Mouse (Mus musculus): ENCODE results near the gene 6820408C15Rik. TPM values are rescaled to one million over a fixed set of nuclear protein-coding genes. Genes with fewer than 3 reads are reported as not detected.

Gene 6820408C15Rik
- polyA plus RNA-seq, 1 experiment from 2014 or later: 0.76 TPM

GRCm38 (mm10) chr2:152436983-152437860 is 21.8 kb downstream of the 6820408C15Rik start:
- Histone ChIP-seq H3K4me2 (ENCODE audit: low read length) (peak overlapping the region; percentile 61), H3K4me3 (replicated peaks; ENCODE audit: low read depth, low read length) (0 out of 2 replicates have a peak overlapping the region, but pooled peaks have one; percentile 9), H3K9ac (ENCODE audit: low read depth, low read length) (peak overlapping the region; percentile 47; the same call in 1 of the 2 replicates), H3K27ac (no peak overlapping the region; the same call in 1 of the 2 replicates), H3K4me1 (replicated peaks; ENCODE audit: insufficient read depth, low read length) (peaks cover 7% of the 10 kb centered on the region; the same call in 1 of the 2 replicates), H3K36me3 (ENCODE audit: insufficient read depth, low read length) (no peaks in the 10 kb centered on the region), H3K9me3 (replicated peaks; ENCODE audit: low read length) (no peaks in the 10 kb centered on the region), H3K27me3 (ENCODE audit: insufficient read depth, low read length) (no peaks in the 10 kb centered on the region)
- WGBS: 4% methylated on average over 23 of the region's 23 CpGs
- peak; percentile 74 for ATAC-seq (replicated peaks; ENCODE audit: low FRiP score, low read depth)
- TF ChIP-seq CTCF (IDR thresholded peaks at IDR 0.05; ENCODE audit: low read depth): peak; percentile 98
- DNase-seq (ENCODE audit: low spot score): peak; percentile 93

- 74% methylated on average over 1 of the region's 1 CpGs for WGBS
- no peak overlapping the region for H3K27ac ChIP-seq
- ATAC-seq (replicated peaks; ENCODE audit: low FRiP score, low read depth) (no peak), DNase-seq (ENCODE audit: low spot score) (peak; percentile 16)
- H3K36me3 ChIP-seq (ENCODE audit: insufficient read depth, low read length): no peaks in the 10 kb centered on the region
- TF ChIP-seq CTCF (IDR thresholded peaks at IDR 0.05; ENCODE audit: low read depth): peak; percentile 57; the same call in 1 of the 2 replicates
- no peaks in the 10 kb centered on the region for H3K9me3 ChIP-seq (replicated peaks; ENCODE audit: low read length)
- H3K4me1 ChIP-seq (replicated peaks; ENCODE audit: insufficient read depth, low read length): peaks cover 12% of the 10 kb centered on the region; the same call in 1 of the 2 replicates
- no peak overlapping the region for H3K4me2 ChIP-seq (ENCODE audit: low read length)
- H3K9ac ChIP-seq (ENCODE audit: low read depth, low read length): no peak overlapping the region
- H3K27me3 ChIP-seq (ENCODE audit: insufficient read depth, low read length): no peaks in the 10 kb centered on the region
- no peak overlapping the region for H3K4me3 ChIP-seq (replicated peaks; ENCODE audit: low read depth, low read length)
Measured at GRCm38 (mm10) chr2:152438963-152439362, 23.6 kb downstream of the 6820408C15Rik start.

DNA sequence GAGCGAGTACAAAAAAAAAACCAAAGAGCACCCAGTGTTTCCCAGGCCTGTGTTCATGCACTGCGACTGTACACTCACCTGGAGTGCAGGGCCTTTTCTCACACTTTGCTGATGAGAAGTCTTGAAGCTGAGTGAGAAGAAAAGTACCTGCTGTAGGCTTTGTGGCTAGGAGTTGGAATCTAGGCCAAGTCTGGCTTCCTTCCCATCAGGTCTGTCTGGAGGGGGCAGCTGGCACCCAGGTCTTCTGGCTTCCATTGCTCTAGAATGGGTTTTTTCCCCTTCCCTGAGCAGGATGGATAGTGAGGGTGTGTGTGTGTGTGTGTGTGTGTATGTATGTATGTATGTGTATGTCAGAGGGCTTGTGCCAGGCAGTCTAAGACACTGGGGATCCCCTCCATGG is 24.4 kb downstream of the 6820408C15Rik start:
- ATAC-seq (replicated peaks; ENCODE audit: low FRiP score, low read depth) (no peak), DNase-seq (ENCODE audit: low spot score) (no peak)
- Histone ChIP-seq H3K4me2 (ENCODE audit: low read length) (no peak overlapping the region), H3K27ac (no peak overlapping the region), H3K36me3 (ENCODE audit: insufficient read depth, low read length) (no peaks in the 10 kb centered on the region), H3K9ac (ENCODE audit: low read depth, low read length) (no peak overlapping the region), H3K9me3 (replicated peaks; ENCODE audit: low read length) (no peaks in the 10 kb centered on the region), H3K4me1 (replicated peaks; ENCODE audit: insufficient read depth, low read length) (peaks cover 12% of the 10 kb centered on the region; the same call in 1 of the 2 replicates), H3K4me3 (replicated peaks; ENCODE audit: low read depth, low read length) (no peak overlapping the region), H3K27me3 (ENCODE audit: insufficient read depth, low read length) (no peaks in the 10 kb centered on the region)
- 81% methylated on average over 2 of the region's 2 CpGs for WGBS
- TF ChIP-seq CTCF (IDR thresholded peaks at IDR 0.05; ENCODE audit: low read depth): no peak

- Histone ChIP-seq H3K36me3 (ENCODE audit: insufficient read depth, low read length) (no peaks in the 10 kb centered on the region), H3K4me1 (replicated peaks; ENCODE audit: insufficient read depth, low read length) (0 out of 2 replicates have a peak, but pooled peaks cover 6% of the 10 kb centered on the region), H3K4me3 (replicated peaks; ENCODE audit: low read depth, low read length) (no peak overlapping the region), H3K9me3 (replicated peaks; ENCODE audit: low read length) (no peaks in the 10 kb centered on the region), H3K27me3 (ENCODE audit: insufficient read depth, low read length) (no peaks in the 10 kb centered on the region), H3K4me2 (ENCODE audit: low read length) (no peak overlapping the region), H3K9ac (ENCODE audit: low read depth, low read length) (no peak overlapping the region), H3K27ac (peak overlapping the region; percentile 19; the same call in 1 of the 2 replicates)
- peak; percentile 47 for DNase-seq (ENCODE audit: low spot score)
- peak; percentile 67 for ATAC-seq (replicated peaks; ENCODE audit: low FRiP score, low read depth)
- 42% methylated on average over 4 of the region's 4 CpGs for WGBS
- no peak for TF ChIP-seq CTCF (IDR thresholded peaks at IDR 0.05; ENCODE audit: low read depth)
Measured at GRCm38 (mm10) chr2:152442322-152442721, 26.9 kb downstream of the 6820408C15Rik start.

- ATAC-seq (replicated peaks; ENCODE audit: low FRiP score, low read depth): no peak
- Histone ChIP-seq H3K27me3 (ENCODE audit: insufficient read depth, low read length) (no peaks in the 10 kb centered on the region), H3K9ac (ENCODE audit: low read depth, low read length) (no peak overlapping the region), H3K9me3 (replicated peaks; ENCODE audit: low read length) (no peaks in the 10 kb centered on the region), H3K27ac (no peak overlapping the region), H3K36me3 (ENCODE audit: insufficient read depth, low read length) (no peaks in the 10 kb centered on the region), H3K4me1 (replicated peaks; ENCODE audit: insufficient read depth, low read length) (0 out of 2 replicates have a peak, but pooled peaks cover 5% of the 10 kb centered on the region), H3K4me3 (replicated peaks; ENCODE audit: low read depth, low read length) (no peak overlapping the region), H3K4me2 (ENCODE audit: low read length) (no peak overlapping the region)
- no peak for TF ChIP-seq CTCF (IDR thresholded peaks at IDR 0.05; ENCODE audit: low read depth)
- no peak for DNase-seq (ENCODE audit: low spot score)
- 83% methylated on average over 8 of the region's 8 CpGs for WGBS
Measured at GRCm38 (mm10) chr2:152443281-152443680, 27.9 kb downstream of the 6820408C15Rik start.

GRCm38 (mm10) chr2:152446642-152447041 is 31.3 kb downstream of the 6820408C15Rik start:
- Histone ChIP-seq H3K27me3 (ENCODE audit: insufficient read depth, low read length) (no peaks in the 10 kb centered on the region), H3K4me1 (replicated peaks; ENCODE audit: insufficient read depth, low read length) (0 out of 2 replicates have a peak, but pooled peaks cover 5% of the 10 kb centered on the region), H3K4me3 (replicated peaks; ENCODE audit: low read depth, low read length) (no peak overlapping the region), H3K27ac (no peak overlapping the region), H3K9ac (ENCODE audit: low read depth, low read length) (no peak overlapping the region), H3K36me3 (ENCODE audit: insufficient read depth, low read length) (no peaks in the 10 kb centered on the region), H3K4me2 (ENCODE audit: low read length) (no peak overlapping the region), H3K9me3 (replicated peaks; ENCODE audit: low read length) (no peaks in the 10 kb centered on the region)
- DNase-seq (ENCODE audit: low spot score): no peak
- no peak for TF ChIP-seq CTCF (IDR thresholded peaks at IDR 0.05; ENCODE audit: low read depth)
- 68% methylated on average over 2 of the region's 2 CpGs for WGBS
- no peak for ATAC-seq (replicated peaks; ENCODE audit: low FRiP score, low read depth)
